Mouse (Mus musculus) megakaryocyte-erythroid progenitor cell, adult 5-6 weeks (primary cell): ENCODE data around the gene Mvb12b. TPM values are rescaled to one million over a fixed set of nuclear protein-coding genes. Genes with fewer than 3 reads are reported as not detected.

Source experiments
- ATAC-seq: replicated peaks from 2 replicates; pipeline ENCODE4 v1.8.0; 2016; ENCODE audit warnings: mild to moderate bottlenecking, inconsistent platforms; ENCODE audit not compliant: severe bottlenecking, poor library complexity, low FRiP score, low TSS enrichment
- total RNA-seq, 2 experiments: library from RNA; stranded (forward) in 1 of 2; stranded (reverse) in 1 of 2; fragments of 200-1000, 215-1000 nt in 1 of 2; fragments of >200 nt in 1 of 2; fragmentation: Nextera tagmentation in 1 of 2; gene quantifications; 2 replicates each; pipeline ENCODE4 v1.2.3; 2014 to 2017

The Mvb12b gene
- total RNA-seq, 2 experiments from 2014 or later, result 11.3 to 57.1 TPM

DNA sequence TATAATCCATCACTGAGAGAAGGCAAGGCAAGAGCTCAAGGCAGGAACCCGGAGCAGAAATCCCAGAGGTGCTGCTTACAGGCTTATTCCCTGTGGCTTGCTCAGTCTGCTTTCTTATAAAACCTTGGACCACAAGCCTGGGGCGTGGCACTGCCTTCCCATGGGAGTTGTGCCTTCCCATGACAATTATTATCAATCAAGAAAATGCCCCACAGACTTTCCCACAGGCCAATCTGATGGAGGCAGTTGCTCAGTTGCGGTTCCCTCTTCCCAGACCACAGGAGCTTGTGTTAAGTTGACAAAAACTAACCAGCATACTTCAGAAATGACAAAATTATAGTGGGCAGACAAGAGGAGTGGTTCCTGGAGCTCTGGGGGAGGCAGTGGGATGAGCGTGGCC lies 19.4 kb downstream of the Mvb12b start:
- no peak for ATAC-seq

DNA sequence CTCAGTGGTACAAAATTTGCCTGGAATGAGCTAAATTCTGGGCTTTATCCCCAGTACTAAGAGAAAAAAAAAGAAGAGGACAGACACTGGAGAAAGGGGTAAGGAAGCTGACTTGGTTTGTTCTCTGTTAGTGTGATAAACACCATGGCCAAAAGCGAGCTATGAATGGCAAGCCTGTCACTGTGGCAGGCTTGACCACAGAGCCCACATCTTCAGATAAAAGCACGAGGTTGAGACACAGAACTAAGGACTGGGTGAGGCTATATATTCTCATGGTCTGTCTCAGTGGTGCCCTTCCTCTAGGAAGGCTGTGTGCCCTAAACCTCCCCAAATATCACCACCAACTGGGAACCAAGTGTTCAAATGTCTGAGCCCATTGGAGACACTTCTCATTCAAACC lies 31.0 kb downstream of the Mvb12b start:
- ATAC-seq, result peak; percentile 22; the same call in 1 of the 2 replicates

GRCm38 (mm10) chr2:33853011-33853976 lies 34.5 kb downstream of the Mvb12b start:
- ATAC-seq, result peak; percentile 94

DNA sequence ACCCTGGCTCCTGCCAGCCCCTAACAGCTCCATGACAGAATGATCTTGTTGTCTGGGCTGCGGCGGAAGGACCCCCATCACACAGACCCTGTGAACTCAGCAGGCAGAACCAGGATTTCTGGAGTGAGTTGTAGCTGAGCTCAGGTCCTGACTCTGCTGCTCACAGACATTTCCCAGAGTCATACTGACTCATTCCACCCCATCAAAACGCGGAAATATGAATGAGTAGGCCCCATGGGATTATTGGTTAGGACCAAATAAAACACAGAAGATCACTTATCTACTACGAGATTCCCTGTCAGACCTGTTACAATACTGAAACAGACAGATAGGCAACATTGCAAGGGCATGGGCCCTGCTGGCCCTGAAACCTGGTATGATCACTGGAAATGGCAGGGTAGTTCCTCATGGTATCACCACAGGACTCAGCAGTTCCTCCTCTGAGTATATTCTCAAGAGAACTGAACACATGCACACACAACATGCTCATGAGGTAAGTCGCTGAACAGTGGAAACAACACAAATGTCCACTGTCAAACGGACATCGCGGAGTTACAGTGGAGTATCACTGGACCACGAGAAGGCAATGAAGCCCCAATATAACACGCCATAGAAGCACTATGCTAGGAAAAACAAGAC lies 40.4 kb downstream of the Mvb12b start:
- ATAC-seq, result no peak

DNA sequence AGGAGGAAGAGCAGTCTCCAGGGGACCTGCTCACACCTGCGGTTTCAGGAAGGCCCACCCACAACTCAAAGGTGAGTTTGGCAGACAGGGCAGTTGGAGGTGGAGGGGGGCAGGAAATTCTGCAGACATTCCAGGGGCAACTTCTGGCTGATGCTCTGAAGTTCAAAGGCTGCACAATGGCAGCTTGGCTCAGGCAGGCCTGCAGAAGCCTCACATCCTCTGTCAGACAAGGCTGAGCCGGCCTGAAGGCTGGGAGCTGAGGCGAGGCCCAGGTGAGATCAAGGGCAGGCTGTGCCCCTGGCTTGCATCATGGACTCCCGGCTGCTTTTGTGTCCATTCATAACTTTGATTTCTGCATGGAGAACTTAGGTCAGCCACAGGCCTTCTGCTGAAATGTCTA lies 41.1 kb downstream of the Mvb12b start:
- no peak for ATAC-seq

DNA sequence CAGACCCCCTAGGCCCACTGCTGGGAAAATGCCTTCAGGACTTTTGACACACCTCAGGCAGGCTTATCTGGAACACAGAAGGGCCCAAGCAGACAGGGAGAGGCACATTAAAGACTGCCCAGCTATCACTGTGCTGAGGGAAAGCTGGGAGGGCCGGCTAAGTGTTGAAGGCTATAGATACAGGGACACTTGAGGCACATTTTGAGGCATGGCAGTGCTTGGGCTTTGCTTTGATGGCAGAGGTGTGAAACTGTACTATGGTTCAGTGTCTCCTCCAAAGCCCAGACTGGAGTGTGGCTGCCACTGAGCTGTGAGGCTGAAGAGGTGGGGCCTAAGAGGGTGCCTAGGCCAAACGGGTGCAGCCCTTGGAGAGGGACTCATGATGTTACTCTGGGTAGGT lies 44.1 kb downstream of the Mvb12b start:
- ATAC-seq, result peak; percentile 76

DNA sequence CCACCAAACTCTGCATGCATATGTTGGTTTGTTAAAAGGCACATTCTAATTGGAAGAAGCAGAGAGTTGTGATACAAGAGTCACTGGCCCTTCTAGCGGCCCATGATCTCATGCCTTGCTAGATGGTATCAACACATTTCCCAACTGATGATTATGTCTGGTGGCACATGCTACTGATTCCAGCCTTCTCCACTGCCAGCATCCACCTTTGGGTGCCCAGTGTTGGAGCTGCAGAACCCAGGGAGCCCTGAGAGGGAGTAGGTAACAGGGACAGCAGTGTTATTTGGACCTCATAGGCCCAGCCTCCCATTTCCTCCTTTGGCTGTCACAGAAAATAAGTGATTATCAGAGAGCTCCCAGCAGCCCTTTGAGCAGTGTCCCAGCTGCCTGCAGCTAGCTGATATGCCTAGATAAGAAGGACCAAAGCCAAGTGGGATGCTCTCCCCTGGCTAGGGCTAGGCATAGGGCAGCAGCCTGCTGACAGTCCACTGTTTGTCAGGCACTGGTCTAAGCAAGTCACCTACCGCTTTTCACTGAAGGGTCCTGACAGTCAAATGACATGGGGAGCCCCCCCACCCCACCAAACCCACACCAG lies 44.7 kb downstream of the Mvb12b start:
- peak; percentile 90 for ATAC-seq

- ATAC-seq, result no peak
These were observed 45.8 kb downstream of the Mvb12b start for GRCm38 (mm10) chr2:33841980-33842379.

DNA sequence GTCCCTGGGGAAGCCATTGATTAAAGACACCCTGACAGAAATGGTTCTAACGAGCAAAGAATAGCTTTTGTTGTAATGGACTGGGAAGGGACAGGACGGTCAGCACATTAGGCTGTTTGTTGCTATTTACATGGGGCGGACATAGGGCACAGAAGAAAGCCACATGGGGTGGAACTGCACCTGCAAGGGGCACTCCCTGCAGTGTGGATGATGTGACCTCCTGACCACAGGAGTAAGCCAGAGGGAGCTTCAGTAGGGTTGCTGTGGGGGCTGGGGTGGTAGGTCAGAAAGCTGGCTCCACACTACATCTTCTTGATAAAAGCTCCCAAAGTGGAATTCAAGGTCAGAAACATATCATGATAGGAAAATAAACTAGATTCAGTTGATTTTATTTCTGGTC lies 47.3 kb downstream of the Mvb12b start:
- ATAC-seq, result no peak

- ATAC-seq, result no peak
These were observed 48.5 kb downstream of the Mvb12b start for GRCm38 (mm10) chr2:33839252-33839651.

GRCm38 (mm10) chr2:33837297-33837696 lies 50.4 kb downstream of the Mvb12b start:
- ATAC-seq, result no peak

DNA sequence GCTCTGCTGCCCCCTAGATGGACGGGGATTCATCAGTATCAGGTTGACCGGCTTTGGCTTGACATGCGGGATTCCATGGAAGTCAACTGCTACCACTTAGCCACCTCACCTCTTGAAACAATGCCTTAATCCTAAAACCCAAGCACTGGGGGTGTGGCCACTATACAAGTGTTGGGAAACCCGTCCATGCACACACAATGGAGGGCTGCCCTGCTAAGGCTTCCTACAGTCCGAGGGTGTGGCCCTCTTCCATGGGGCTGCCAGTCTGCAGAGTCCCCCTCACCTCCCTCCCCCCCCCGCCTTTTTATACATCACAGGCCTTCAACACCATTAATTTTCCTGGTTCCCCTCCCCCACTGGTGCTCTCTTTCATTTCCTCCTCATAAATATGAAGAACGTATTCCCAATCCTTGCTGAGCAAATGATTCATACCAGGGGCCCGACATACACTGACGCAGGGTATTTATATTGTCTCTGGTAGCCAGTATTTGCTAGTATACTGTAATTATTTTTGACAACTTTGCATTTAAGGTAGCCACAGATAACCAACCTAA lies 51.0 kb downstream of the Mvb12b start:
- ATAC-seq, result no peak

DNA sequence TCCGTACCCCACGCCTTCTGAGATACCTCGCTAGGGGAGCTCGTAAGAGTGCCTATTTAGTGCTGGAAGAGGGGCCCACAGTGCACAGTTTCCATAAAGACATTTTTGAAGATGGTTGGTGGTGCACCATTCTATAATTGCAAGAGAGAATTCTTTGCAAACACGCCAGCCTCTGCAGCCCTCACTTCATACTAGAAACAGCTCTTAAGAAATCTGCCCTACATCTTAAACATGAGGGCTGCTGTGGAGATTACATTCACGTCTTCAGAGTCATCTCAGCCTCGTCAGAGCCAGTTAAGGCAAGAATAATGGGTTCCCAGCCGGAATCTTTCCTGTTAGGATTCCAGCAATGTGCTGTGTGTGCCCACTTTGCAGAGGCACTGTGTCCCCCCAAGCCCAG lies 52.7 kb downstream of the Mvb12b start:
- no peak for ATAC-seq

DNA sequence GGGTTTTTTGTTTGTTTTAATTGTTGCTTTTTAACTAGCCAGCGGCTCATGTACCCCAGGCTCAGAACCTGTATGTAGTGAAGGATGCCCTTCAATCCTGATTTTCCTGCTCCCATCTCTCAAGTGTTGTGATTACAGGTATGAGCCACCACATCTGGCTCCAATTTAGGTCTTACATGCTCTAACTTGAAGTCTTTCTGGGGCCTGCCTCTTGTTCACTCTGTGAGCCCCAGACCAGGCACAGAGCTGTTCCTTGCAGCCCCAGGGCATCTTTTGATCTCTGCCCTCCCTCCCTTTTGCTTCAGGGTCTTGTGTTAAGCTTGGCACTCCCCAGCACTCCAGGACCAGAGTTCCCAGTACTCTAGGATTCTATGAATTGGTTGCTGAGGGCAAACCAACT lies 53.8 kb downstream of the Mvb12b start:
- ATAC-seq, result no peak

DNA sequence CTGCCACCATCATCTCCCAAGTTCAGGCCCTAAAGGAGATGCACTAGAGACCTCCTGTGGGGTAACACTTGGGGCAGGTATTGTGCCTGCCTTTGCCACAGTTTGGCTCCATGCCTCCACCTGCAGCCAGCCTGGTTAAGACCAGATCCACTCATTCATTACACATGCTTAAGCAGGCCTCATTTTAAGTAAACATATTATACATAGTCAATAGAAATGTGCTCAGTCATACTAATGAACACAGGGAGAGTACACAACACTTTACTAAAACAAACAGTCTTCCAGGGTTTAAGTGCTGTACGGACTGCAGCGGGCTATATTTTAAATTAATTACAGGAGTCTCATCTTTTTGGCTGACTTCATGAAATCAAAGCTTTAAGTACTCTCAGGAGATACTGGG lies 57.9 kb downstream of the Mvb12b start:
- no peak for ATAC-seq

GRCm38 (mm10) chr2:33826777-33827176 lies 61.0 kb downstream of the Mvb12b start:
- ATAC-seq, result no peak

GRCm38 (mm10) chr2:33824935-33825514 lies 62.7 kb downstream of the Mvb12b start:
- no peak for ATAC-seq

GRCm38 (mm10) chr2:33821677-33822607 lies 65.8 kb downstream of the Mvb12b start:
- ATAC-seq, result peak; percentile 92

GRCm38 (mm10) chr2:33820450-33820849 lies 67.3 kb downstream of the Mvb12b start:
- ATAC-seq, result no peak
